Mouse (Mus musculus): ENCODE data around the gene Micu2. TPM values are rescaled to one million over a fixed set of nuclear protein-coding genes. Genes with fewer than 3 reads are reported as not detected.
A peak's percentile ranks its signal among the peaks of the same experiment; 100 is the strongest.

The Micu2 gene
- polyA plus RNA-seq, 1 experiment from 2014 or later = 92.1 TPM

DNA sequence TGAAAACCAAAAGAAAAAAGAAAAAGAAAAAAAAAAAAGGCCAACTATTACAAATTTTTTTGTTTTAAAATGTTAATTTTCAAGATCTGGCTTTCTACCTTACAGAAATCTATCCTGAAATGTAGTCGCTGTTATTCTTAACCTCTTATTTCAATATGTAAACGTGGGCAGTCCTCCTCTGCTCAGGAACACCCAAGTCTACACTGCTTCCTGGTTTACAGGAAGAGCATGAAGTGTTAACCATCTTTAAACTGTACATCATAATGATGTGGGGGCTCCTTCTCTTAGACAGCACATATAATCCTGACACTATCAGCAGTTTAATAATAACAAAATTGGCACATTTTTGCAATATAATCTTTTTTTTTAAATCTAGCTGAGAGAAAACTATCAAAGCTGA is 113.0 kb downstream of the Micu2 start:
- no peak for ATAC-seq (ENCODE audit: low FRiP score, low TSS enrichment)
- H3K27me3 ChIP-seq (ENCODE audit: insufficient read depth, low read length) = no peaks in the 10 kb centered on the region
- no peak overlapping the region for H3K4me3 ChIP-seq (ENCODE audit: low read length)
- H3K9me3 ChIP-seq (ENCODE audit: low read length) = no peaks in the 10 kb centered on the region
- H3K9ac ChIP-seq (replicated peaks; ENCODE audit: low read length) = no peak overlapping the region
- no peak overlapping the region for H3K4me2 ChIP-seq (replicated peaks; ENCODE audit: low read depth, low read length)
- WGBS = 81% methylated on average over 2 of the region's 2 CpGs
- no peaks in the 10 kb centered on the region for H3K36me3 ChIP-seq (ENCODE audit: insufficient read depth, low read length)
- H3K4me1 ChIP-seq (ENCODE audit: insufficient read depth, low read length) = peaks cover 37% of the 10 kb centered on the region
- H3K27ac ChIP-seq (ENCODE audit: low read length) = no peak overlapping the region

DNA sequence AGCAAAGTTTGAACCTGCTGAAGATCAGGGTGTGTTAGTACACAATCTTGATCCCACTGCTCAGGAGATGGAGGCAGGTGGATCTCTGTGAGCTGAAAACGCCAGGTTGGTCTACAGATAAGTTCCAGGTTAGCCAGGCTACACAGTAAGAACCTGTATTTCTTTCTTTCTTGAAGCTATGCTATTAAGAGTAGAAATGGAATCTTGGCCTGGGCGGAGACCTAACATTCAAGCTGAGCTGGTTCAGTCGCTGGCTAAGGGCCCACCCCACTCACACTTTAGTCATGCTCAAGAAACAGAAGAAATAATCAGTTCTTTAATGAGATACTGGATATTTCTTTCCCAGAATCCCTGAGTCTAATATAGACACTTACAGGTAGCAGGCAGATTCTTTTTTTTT is 115.7 kb downstream of the Micu2 start:
- no peak overlapping the region for H3K4me3 ChIP-seq (ENCODE audit: low read length)
- WGBS = 81% methylated on average over 3 of the region's 3 CpGs
- H3K9ac ChIP-seq (replicated peaks; ENCODE audit: low read length) = no peak overlapping the region
- no peak for ATAC-seq (ENCODE audit: low FRiP score, low TSS enrichment)
- H3K27me3 ChIP-seq (ENCODE audit: insufficient read depth, low read length) = no peaks in the 10 kb centered on the region
- no peak overlapping the region for H3K27ac ChIP-seq (ENCODE audit: low read length)
- H3K9me3 ChIP-seq (ENCODE audit: low read length) = no peaks in the 10 kb centered on the region
- H3K4me1 ChIP-seq (ENCODE audit: insufficient read depth, low read length) = peaks cover 32% of the 10 kb centered on the region
- no peaks in the 10 kb centered on the region for H3K36me3 ChIP-seq (ENCODE audit: insufficient read depth, low read length)
- H3K4me2 ChIP-seq (replicated peaks; ENCODE audit: low read depth, low read length) = no peak overlapping the region

DNA sequence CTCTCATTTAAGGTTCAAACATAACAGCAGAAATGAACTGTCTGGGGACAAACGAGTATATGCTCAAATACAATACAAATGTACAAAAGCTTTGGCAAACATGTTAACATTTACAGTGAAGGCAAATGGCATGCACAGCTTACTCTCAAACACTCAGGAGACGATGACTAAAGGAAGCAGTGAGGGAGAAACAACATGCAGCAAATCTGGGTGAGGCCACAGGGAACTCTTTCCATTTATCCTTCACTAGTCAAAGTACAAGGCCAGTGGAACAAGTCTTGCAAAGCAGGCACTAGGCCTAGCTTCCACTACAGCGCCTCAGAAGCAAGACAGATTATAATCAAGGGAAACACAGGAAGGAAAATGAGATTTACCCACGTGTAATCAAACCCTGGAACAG is 116.3 kb downstream of the Micu2 start:
- Histone ChIP-seq H3K4me2 (replicated peaks; ENCODE audit: low read depth, low read length) (no peak overlapping the region), H3K27me3 (ENCODE audit: insufficient read depth, low read length) (no peaks in the 10 kb centered on the region), H3K36me3 (ENCODE audit: insufficient read depth, low read length) (no peaks in the 10 kb centered on the region), H3K9ac (replicated peaks; ENCODE audit: low read length) (no peak overlapping the region), H3K27ac (ENCODE audit: low read length) (peak overlapping the region; percentile 25), H3K4me1 (ENCODE audit: insufficient read depth, low read length) (peaks cover 27% of the 10 kb centered on the region), H3K9me3 (ENCODE audit: low read length) (no peaks in the 10 kb centered on the region), H3K4me3 (ENCODE audit: low read length) (no peak overlapping the region)
- WGBS = 53% methylated on average over 4 of the region's 4 CpGs
- ATAC-seq (ENCODE audit: low FRiP score, low TSS enrichment) = no peak

DNA sequence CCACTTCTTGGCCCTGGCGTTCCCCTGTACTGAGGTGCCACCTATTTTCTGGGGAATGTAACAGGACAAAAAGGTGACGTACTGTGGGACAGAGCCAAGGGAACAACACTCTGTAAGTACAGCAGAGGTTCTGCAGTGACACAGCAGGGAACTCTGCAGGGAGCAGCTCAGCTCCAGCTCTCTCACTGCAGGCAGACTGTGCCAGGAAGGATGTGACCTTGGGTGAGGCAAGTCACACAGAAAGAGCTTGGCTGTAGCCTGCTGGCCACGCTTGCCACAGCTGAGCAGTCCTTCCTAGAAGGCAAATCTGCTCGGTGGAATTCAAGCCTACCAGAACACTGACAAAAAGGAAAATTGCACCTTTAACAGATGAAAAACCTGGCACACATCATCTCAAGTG is 117.3 kb downstream of the Micu2 start:
- no peak overlapping the region for H3K4me3 ChIP-seq (ENCODE audit: low read length)
- no peaks in the 10 kb centered on the region for H3K36me3 ChIP-seq (ENCODE audit: insufficient read depth, low read length)
- peak overlapping the region; percentile 61; the same call in 1 of the 2 replicates for H3K27ac ChIP-seq (ENCODE audit: low read length)
- no peaks in the 10 kb centered on the region for H3K27me3 ChIP-seq (ENCODE audit: insufficient read depth, low read length)
- 49% methylated on average over 4 of the region's 4 CpGs for WGBS
- ATAC-seq (ENCODE audit: low FRiP score, low TSS enrichment) = 0 out of 2 replicates have a peak, but pooled peaks have one; percentile 69
- H3K4me2 ChIP-seq (replicated peaks; ENCODE audit: low read depth, low read length) = no peak overlapping the region
- H3K4me1 ChIP-seq (ENCODE audit: insufficient read depth, low read length) = peaks cover 27% of the 10 kb centered on the region
- no peaks in the 10 kb centered on the region for H3K9me3 ChIP-seq (ENCODE audit: low read length)
- H3K9ac ChIP-seq (replicated peaks; ENCODE audit: low read length) = no peak overlapping the region

DNA sequence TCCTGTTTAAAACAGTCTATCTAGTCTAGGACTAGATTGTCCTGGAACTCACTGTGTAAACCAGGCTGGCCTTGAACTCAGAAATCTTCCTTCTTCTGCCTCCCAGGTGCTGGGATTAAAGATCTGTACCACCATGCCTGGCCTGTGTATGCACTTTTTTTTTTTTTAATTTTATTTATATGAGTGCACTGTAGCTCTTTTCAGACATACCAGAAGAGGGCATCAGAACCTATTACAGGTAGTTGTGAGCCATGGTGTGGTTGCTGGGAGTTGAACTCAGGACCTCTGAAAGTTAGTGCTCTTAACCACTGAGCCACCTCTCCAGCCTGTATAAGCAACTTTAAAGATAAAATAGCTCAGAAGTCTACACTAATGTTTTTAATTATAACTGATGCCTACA is 118.0 kb downstream of the Micu2 start:
- H3K9ac ChIP-seq (replicated peaks; ENCODE audit: low read length) = no peak overlapping the region
- no peak overlapping the region for H3K4me2 ChIP-seq (replicated peaks; ENCODE audit: low read depth, low read length)
- peaks cover 27% of the 10 kb centered on the region for H3K4me1 ChIP-seq (ENCODE audit: insufficient read depth, low read length)
- no peaks in the 10 kb centered on the region for H3K36me3 ChIP-seq (ENCODE audit: insufficient read depth, low read length)
- no peaks in the 10 kb centered on the region for H3K27me3 ChIP-seq (ENCODE audit: insufficient read depth, low read length)
- no peak overlapping the region for H3K4me3 ChIP-seq (ENCODE audit: low read length)
- H3K27ac ChIP-seq (ENCODE audit: low read length) = no peak overlapping the region
- no peaks in the 10 kb centered on the region for H3K9me3 ChIP-seq (ENCODE audit: low read length)
- no peak for ATAC-seq (ENCODE audit: low FRiP score, low TSS enrichment)

DNA sequence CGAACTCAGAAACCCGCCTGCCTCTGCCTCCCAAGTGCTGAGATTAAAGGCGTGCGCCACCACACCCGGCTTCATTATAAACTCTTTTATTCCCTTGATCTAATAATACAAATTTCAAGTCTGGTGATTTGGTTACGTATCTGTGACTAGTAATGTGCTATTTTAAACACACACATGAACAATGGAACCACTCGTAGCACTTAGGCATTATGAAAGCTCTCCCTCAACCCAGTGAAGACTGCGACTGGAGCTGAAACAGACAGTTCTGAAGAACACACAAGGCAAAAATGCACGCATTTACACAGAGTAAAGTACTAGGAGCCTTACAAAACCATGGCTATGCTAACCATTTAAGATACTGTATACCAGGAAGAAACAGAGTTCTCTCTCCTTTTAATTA is 121.1 kb downstream of the Micu2 start:
- Histone ChIP-seq H3K4me1 (ENCODE audit: insufficient read depth, low read length) (peaks cover 13% of the 10 kb centered on the region), H3K27me3 (ENCODE audit: insufficient read depth, low read length) (no peaks in the 10 kb centered on the region), H3K4me2 (replicated peaks; ENCODE audit: low read depth, low read length) (no peak overlapping the region), H3K27ac (ENCODE audit: low read length) (no peak overlapping the region), H3K9me3 (ENCODE audit: low read length) (no peaks in the 10 kb centered on the region), H3K4me3 (ENCODE audit: low read length) (no peak overlapping the region), H3K36me3 (ENCODE audit: insufficient read depth, low read length) (peaks cover 3% of the 10 kb centered on the region; the same call in 1 of the 2 replicates), H3K9ac (replicated peaks; ENCODE audit: low read length) (no peak overlapping the region)
- ATAC-seq (ENCODE audit: low FRiP score, low TSS enrichment) = no peak
- 93% methylated on average over 9 of the region's 9 CpGs for WGBS

DNA sequence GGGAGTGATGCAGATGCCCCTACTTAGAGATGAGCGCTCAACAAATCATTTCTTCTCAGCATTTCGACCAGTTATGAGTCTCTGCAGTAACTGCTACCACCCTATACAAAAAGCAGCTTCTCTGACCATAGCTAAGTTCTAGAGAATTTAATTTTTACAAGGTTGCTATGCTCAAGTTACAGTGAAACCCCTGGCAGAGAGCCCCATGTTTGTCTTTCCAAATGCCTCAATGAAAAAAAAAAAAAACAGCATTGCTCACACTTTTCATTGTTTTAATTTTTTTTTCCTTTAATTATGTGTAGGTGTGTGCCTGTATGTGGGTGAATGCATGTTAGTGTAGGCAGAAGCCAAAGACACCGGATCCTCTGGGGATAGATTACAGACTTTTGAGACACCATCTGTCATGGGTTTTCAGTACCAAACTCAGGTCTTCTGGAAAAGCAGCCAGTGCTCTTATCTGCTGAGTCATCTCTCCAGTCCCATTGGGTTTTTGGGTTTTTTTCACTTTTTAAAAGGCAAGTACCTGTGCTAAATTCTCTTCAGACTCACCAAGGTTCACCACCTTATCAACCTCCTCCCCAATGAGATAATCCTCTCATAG is 132.3 kb downstream of the Micu2 start:
- no peaks in the 10 kb centered on the region for H3K27me3 ChIP-seq (ENCODE audit: insufficient read depth, low read length)
- H3K4me1 ChIP-seq (ENCODE audit: insufficient read depth, low read length) = no peaks in the 10 kb centered on the region
- WGBS = 91% methylated on average over 3 of the region's 3 CpGs
- no peak overlapping the region for H3K4me3 ChIP-seq (ENCODE audit: low read length)
- H3K4me2 ChIP-seq (replicated peaks; ENCODE audit: low read depth, low read length) = no peak overlapping the region
- no peaks in the 10 kb centered on the region for H3K9me3 ChIP-seq (ENCODE audit: low read length)
- H3K36me3 ChIP-seq (ENCODE audit: insufficient read depth, low read length) = peaks cover 33% of the 10 kb centered on the region
- H3K9ac ChIP-seq (replicated peaks; ENCODE audit: low read length) = no peak overlapping the region
- ATAC-seq (ENCODE audit: low FRiP score, low TSS enrichment) = no peak
- H3K27ac ChIP-seq (ENCODE audit: low read length) = no peak overlapping the region

Other genes with a start within 250 kb of the Micu2 start
- gene Lats2, start 240.9 kb downstream of the Micu2 start, polyA plus RNA-seq (2015; fragmentation: Nextera tagmentation; extraction: Ambion mirVana) = 25.9 and 27.7 TPM in 2 replicates
- 23.0 and 25.4 TPM in 2 replicates for gene Sap18, start 201.1 kb downstream of the Micu2 start, polyA plus RNA-seq (2015; fragmentation: Nextera tagmentation; extraction: Ambion mirVana)
- gene Ska3, start 173.1 kb downstream of the Micu2 start, polyA plus RNA-seq (2015; fragmentation: Nextera tagmentation; extraction: Ambion mirVana) = 40.5 and 42.1 TPM in 2 replicates
- gene Mrpl57, start 173.0 kb downstream of the Micu2 start, polyA plus RNA-seq (2015; fragmentation: Nextera tagmentation; extraction: Ambion mirVana) = 160 and 161 TPM in 2 replicates
- 64.9 and 67.9 TPM in 2 replicates for gene Zdhhc20, start 109.0 kb downstream of the Micu2 start, polyA plus RNA-seq (2015; fragmentation: Nextera tagmentation; extraction: Ambion mirVana)
- gene Fgf9, start 71.3 kb upstream of the Micu2 start, polyA plus RNA-seq (2015; fragmentation: Nextera tagmentation; extraction: Ambion mirVana) = 7.8 and 9.0 TPM in 2 replicates